Mouse (Mus musculus) hindbrain, embryonic 11.5 days (tissue): Measurements from ENCODE around the gene Txlnb. TPM values are rescaled to one million over a fixed set of nuclear protein-coding genes. Genes with fewer than 3 reads are reported as not detected.
A peak's percentile ranks its signal among the peaks of the same experiment; 100 is the strongest.
"Not testable (repeated sequence)": the region's sequence is repeated elsewhere in the genome, so short reads cannot be mapped to it uniquely, and the experiment has no call there.

ENCODE experiments used
- ATAC-seq: fragments of 200-750 bp; cut with Nextera tagmentation; 2 replicates; pipeline ENCODE4 v1.8.0; 2017; ENCODE audit warnings: mild to moderate bottlenecking, moderate TSS enrichment, moderate library complexity; ENCODE audit not compliant: low FRiP score
- DNase-seq: peaks from one replicate; pipeline ENCODE4 v3.0.0-alpha.2; 2015; ENCODE audit warnings: low spot score
- H3K27ac ChIP-seq: fragments of 300-500 bp; sonication (generic); 2 replicates; pipeline ENCODE4 v1.5.1; 2014; ENCODE audit warnings: mild to moderate bottlenecking, low read depth, low read length
- H3K27me3 ChIP-seq: fragments of 300-500 bp; sonication (generic); 2 replicates; pipeline ENCODE4 v1.6.1; 2014; ENCODE audit warnings: mild to moderate bottlenecking, low read length, moderate library complexity, mixed read lengths; ENCODE audit not compliant: control insufficient read depth, insufficient read depth
- H3K36me3 ChIP-seq: fragments of 300-500 bp; sonication (generic); 2 replicates; pipeline ENCODE4 v1.6.1; 2014; ENCODE audit warnings: mild to moderate bottlenecking, low read length, moderate library complexity, mixed read lengths; ENCODE audit not compliant: control insufficient read depth, insufficient read depth
- H3K4me1 ChIP-seq: fragments of 300-500 bp; sonication (generic); replicated peaks from 2 replicates; pipeline ENCODE4 v1.6.1; 2014; ENCODE audit warnings: low read length, mixed read lengths; ENCODE audit not compliant: control insufficient read depth, insufficient read depth
- H3K4me2 ChIP-seq: fragments of 300-500 bp; sonication (generic); replicated peaks from 2 replicates; pipeline ENCODE4 v1.6.1; 2014; ENCODE audit warnings: mild to moderate bottlenecking, low read depth, low read length
- H3K4me3 ChIP-seq: fragments of 300-500 bp; sonication (generic); 2 replicates; pipeline ENCODE4 v1.5.1; 2014; ENCODE audit warnings: low read depth, low read length
- H3K9ac ChIP-seq: fragments of 300-500 bp; sonication (generic); 2 replicates; pipeline ENCODE4 v1.6.1; 2014; ENCODE audit warnings: low read depth, low read length
- H3K9me3 ChIP-seq: fragments of 300-500 bp; sonication (generic); 2 replicates; pipeline ENCODE4 v1.6.1; 2016; ENCODE audit warnings: low read length; ENCODE audit not compliant: control insufficient read depth
- WGBS: fragments of 180-500 bp; shearing (Covaris S2); extraction: QIAGEN DNeasy Blood & Tissue Kit; methylation state at CpG from one replicate; pipeline ENCODE4 v1.1.7; 2014; 5-methylcytosine and 5-hydroxymethylcytosine counted together
- polyA plus RNA-seq: library from polyadenylated mRNA; unstranded; fragments of >200 nt; fragmentation: Nextera tagmentation; extraction: Ambion mirVana; gene quantifications from 2 replicates; pipeline ENCODE4 v1.2.1, GENCODE M21; 2014

The Txlnb gene
- polyA plus RNA-seq, 1 experiment from 2014 or later: 7.2 TPM

GRCm38 (mm10) chr10:17796846-17797631 lies 1.0 kb downstream of the Txlnb start:
- H3K36me3 ChIP-seq: no peaks in the 10 kb centered on the region
- H3K9me3 ChIP-seq: no peaks in the 10 kb centered on the region
- no peak overlapping the region for H3K4me2 ChIP-seq
- DNase-seq (peak; percentile 6), ATAC-seq (no peak)
- 67% methylated on average over 12 of the region's 12 CpGs for WGBS
- H3K27me3 ChIP-seq: no peaks in the 10 kb centered on the region
- H3K4me3 ChIP-seq: no peak overlapping the region
- H3K4me1 ChIP-seq: no peaks in the 10 kb centered on the region
- no peak overlapping the region for H3K9ac ChIP-seq
- H3K27ac ChIP-seq: no peak overlapping the region

- Histone ChIP-seq H3K9ac (no peak overlapping the region), H3K4me2 (no peak overlapping the region), H3K36me3 (no peaks in the 10 kb centered on the region), H3K4me1 (no peaks in the 10 kb centered on the region), H3K9me3 (no peaks in the 10 kb centered on the region), H3K27ac (no peak overlapping the region), H3K27me3 (no peaks in the 10 kb centered on the region), H3K4me3 (no peak overlapping the region)
- ATAC-seq: no peak
- no peak for DNase-seq
- WGBS: 86% methylated on average over 3 of the region's 3 CpGs
These were observed 1.7 kb downstream of the Txlnb start for GRCm38 (mm10) chr10:17797681-17798080.

DNA sequence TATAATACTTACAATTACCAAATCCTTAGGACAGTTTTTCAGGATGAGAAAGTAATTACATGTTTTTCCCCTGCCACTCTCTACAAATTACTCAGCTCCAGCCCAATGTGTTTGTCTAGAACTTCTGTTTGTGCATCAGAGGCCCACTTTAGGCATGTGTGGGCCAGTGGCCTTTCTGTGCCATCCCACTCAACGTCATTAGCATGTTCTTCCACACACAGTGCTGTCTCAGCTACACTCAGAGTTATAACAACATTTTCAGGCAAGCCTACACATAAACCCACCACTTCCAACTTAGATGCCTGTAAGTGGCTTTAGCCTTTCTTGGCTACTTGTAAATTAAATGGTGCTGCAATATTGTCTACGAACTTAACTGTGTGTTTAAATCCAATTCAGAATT lies 5.8 kb downstream of the Txlnb start:
- no peaks in the 10 kb centered on the region for H3K36me3 ChIP-seq
- H3K4me2 ChIP-seq: no peak overlapping the region
- 83% methylated on average over 2 of the region's 2 CpGs for WGBS
- no peak overlapping the region for H3K9ac ChIP-seq
- H3K27me3 ChIP-seq: no peaks in the 10 kb centered on the region
- no peak overlapping the region for H3K27ac ChIP-seq
- H3K4me3 ChIP-seq: no peak overlapping the region
- no peaks in the 10 kb centered on the region for H3K4me1 ChIP-seq
- ATAC-seq (no peak), DNase-seq (no peak)
- H3K9me3 ChIP-seq: no peaks in the 10 kb centered on the region

DNA sequence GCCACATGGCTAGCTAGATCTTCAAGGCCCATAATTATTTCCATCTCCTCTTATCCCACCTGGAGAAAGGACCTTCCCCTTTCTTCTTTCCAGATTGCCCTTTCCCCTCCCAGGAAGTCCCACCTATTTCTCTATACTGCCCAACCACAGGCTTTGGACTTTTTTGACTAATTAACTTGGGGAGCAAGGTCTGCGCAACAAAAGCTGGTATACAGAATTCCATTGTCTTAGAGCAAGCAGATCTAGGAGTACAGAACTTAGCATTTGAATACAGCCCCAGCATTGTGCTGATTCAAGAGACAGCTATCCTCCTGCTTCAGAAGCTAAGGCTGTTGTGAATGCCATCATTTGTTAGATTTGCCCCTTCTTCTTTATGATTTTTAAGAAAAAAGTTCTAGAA lies 12.5 kb downstream of the Txlnb start:
- DNase-seq (no peak), ATAC-seq (no peak)
- no peaks in the 10 kb centered on the region for H3K4me1 ChIP-seq
- no peaks in the 10 kb centered on the region for H3K27me3 ChIP-seq
- H3K4me2 ChIP-seq: no peak overlapping the region
- 79% methylated on average over 1 of the region's 1 CpGs for WGBS
- H3K9ac ChIP-seq: no peak overlapping the region
- H3K27ac ChIP-seq: no peak overlapping the region
- H3K4me3 ChIP-seq: no peak overlapping the region
- H3K9me3 ChIP-seq: no peaks in the 10 kb centered on the region
- H3K36me3 ChIP-seq: no peaks in the 10 kb centered on the region

GRCm38 (mm10) chr10:17815052-17815451 lies 19.0 kb downstream of the Txlnb start:
- Histone ChIP-seq H3K9me3 (no peaks in the 10 kb centered on the region), H3K4me3 (no peak overlapping the region), H3K27me3 (no peaks in the 10 kb centered on the region), H3K4me2 (no peak overlapping the region), H3K27ac (no peak overlapping the region), H3K9ac (no peak overlapping the region), H3K36me3 (no peaks in the 10 kb centered on the region; the same call in 1 of the 2 replicates), H3K4me1 (no peaks in the 10 kb centered on the region)
- DNase-seq (no peak), ATAC-seq (no peak)
- 86% methylated on average over 11 of the region's 11 CpGs for WGBS

- not testable (repeated sequence) for H3K27ac ChIP-seq, H3K9ac ChIP-seq, H3K36me3 ChIP-seq, DNase-seq, H3K27me3 ChIP-seq, H3K9me3 ChIP-seq, ATAC-seq, H3K4me2 ChIP-seq, H3K4me1 ChIP-seq, H3K4me3 ChIP-seq
- WGBS: 91% methylated on average over 7 of the region's 7 CpGs
These were observed 24.4 kb downstream of the Txlnb start for GRCm38 (mm10) chr10:17820422-17820821.

DNA sequence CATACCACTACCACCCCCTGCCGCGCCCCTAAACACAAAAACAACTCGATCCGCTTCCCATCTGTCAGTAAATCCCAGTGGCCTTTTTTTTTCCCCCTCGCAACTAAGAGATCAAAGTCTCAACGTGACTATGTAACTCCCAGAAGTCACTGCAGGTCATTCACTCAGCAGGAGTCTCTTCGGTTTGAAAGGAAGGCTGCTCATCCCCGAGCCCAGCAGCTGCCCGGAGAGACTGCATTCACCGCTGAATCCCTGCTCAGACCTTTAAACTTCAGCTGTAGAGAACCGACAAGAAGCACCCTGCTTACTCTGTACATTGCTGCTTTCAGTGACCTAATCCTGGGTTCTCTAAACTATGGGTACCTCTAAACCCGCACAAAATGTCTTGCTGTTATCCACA lies 31.4 kb downstream of the Txlnb start:
- DNase-seq: peak; percentile 68
- Histone ChIP-seq H3K27me3 (no peaks in the 10 kb centered on the region), H3K27ac (peak overlapping the region; percentile 65), H3K9ac (no peak overlapping the region), H3K4me3 (no peak overlapping the region), H3K4me2 (0 out of 2 replicates have a peak overlapping the region, but pooled peaks have one; percentile 0), H3K36me3 (no peaks in the 10 kb centered on the region), H3K4me1 (no peaks in the 10 kb centered on the region), H3K9me3 (no peaks in the 10 kb centered on the region)
- ATAC-seq: peak; percentile 60
- WGBS: 1% methylated on average over 12 of the region's 12 CpGs

DNA sequence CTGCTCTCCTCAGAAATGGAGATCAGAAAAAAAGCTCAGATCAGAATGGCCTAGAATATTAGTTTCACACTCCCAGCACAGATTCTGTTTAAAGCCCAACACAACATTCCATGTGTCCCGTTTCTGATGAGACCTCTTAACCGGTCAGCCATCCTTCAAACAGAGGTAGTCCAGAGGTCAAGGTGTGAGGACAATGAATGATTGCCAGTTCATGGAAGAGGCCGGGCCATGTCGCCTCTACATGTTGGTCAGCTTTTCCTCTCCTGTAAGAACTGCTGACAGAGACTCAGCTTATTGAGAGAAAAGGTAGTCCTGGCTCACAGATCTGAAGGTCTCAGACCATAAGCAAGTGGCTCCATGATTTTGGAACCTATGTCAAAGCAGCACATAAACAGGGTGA lies 33.2 kb downstream of the Txlnb start:
- no peaks in the 10 kb centered on the region for H3K9me3 ChIP-seq
- no peak for DNase-seq
- no peaks in the 10 kb centered on the region for H3K36me3 ChIP-seq
- no peaks in the 10 kb centered on the region for H3K27me3 ChIP-seq
- H3K27ac ChIP-seq: no peak overlapping the region
- no peak overlapping the region for H3K9ac ChIP-seq
- 74% methylated on average over 4 of the region's 4 CpGs for WGBS
- H3K4me1 ChIP-seq: no peaks in the 10 kb centered on the region
- no peak overlapping the region for H3K4me3 ChIP-seq
- H3K4me2 ChIP-seq: no peak overlapping the region
- ATAC-seq: no peak

- Histone ChIP-seq H3K36me3 (no peaks in the 10 kb centered on the region), H3K9ac (no peak overlapping the region), H3K4me3 (no peak overlapping the region), H3K4me1 (no peaks in the 10 kb centered on the region), H3K27me3 (no peaks in the 10 kb centered on the region), H3K4me2 (no peak overlapping the region), H3K27ac (no peak overlapping the region), H3K9me3 (no peaks in the 10 kb centered on the region)
- ATAC-seq: peak; percentile 77
- DNase-seq: peak; percentile 37
- WGBS: 26% methylated on average over 3 of the region's 3 CpGs
These were observed 35.0 kb downstream of the Txlnb start for GRCm38 (mm10) chr10:17831041-17831440.
